Mouse (Mus musculus): ENCODE results near the gene Marf1. TPM values are rescaled to one million over a fixed set of nuclear protein-coding genes. Genes with fewer than 3 reads are reported as not detected.

The Marf1 gene
- 19.1 and 19.9 TPM in 2 replicates for polyA plus RNA-seq (2016; fragmentation: Nextera tagmentation; extraction: Ambion mirVana)

GRCm38 (mm10) chr16:14162988-14163416 is at the start of gene Marf1, which contains the start of gene Nde1:
Gene Marf1 (minus strand): TSS chr16:14163351.
Gene Nde1 (plus strand): TSS chr16:14163275.
- peaks cover 1% of the 10 kb centered on the region; the same call in 1 of the 2 replicates for H3K36me3 ChIP-seq
- no peaks in the 10 kb centered on the region for H3K9me3 ChIP-seq
- 1% methylated on average over 41 of the region's 43 CpGs for WGBS
- no peaks in the 10 kb centered on the region for H3K27me3 ChIP-seq
- H3K9ac ChIP-seq: peak within 1 kb of the TSS; percentile 87
- peak within 1 kb of the TSS; percentile 80 for H3K4me3 ChIP-seq
- H3K27ac ChIP-seq: peak within 1 kb of the TSS; percentile 93
- peak; percentile 94 for ATAC-seq (ENCODE audit: insufficient number of reproducible peaks, insufficient read depth, low FRiP score, low TSS enrichment)
- peak within 1 kb of the TSS; percentile 65 for H3K4me2 ChIP-seq (replicated peaks)
- peaks cover 30% of the 10 kb centered on the region for H3K4me1 ChIP-seq

DNA sequence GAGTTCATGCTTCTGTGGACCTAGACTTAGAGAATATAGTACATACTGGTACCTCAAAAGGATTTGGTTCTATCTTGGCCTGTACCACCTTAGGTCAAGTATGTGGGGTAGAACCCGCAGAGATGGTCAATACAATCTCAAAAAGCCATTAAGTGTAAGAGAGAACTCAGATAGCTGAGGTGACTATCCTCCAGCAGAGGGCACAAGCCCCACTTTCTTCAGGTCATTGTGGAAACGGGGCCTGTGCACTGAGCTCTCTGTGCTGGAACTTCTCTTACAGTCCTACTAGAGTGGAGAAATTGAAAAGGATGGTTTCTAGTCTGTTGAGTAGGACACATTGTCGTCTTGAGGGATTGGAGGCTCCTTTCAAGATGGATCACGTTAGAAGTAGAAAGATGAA is 35.6 kb upstream of the Marf1 start:
- H3K9ac ChIP-seq: no peak overlapping the region
- H3K4me1 ChIP-seq: no peaks in the 10 kb centered on the region
- no peaks in the 10 kb centered on the region for H3K9me3 ChIP-seq
- H3K4me2 ChIP-seq (replicated peaks): no peak overlapping the region
- WGBS: 83% methylated on average over 4 of the region's 4 CpGs
- ATAC-seq (ENCODE audit: insufficient number of reproducible peaks, insufficient read depth, low FRiP score, low TSS enrichment): no peak
- no peak overlapping the region for H3K27ac ChIP-seq
- H3K36me3 ChIP-seq: no peaks in the 10 kb centered on the region
- H3K27me3 ChIP-seq: no peaks in the 10 kb centered on the region
- no peak overlapping the region for H3K4me3 ChIP-seq

- Histone ChIP-seq H3K9me3 (no peaks in the 10 kb centered on the region), H3K27me3 (no peaks in the 10 kb centered on the region), H3K27ac (no peak overlapping the region), H3K4me2 (replicated peaks) (no peak overlapping the region), H3K9ac (no peak overlapping the region), H3K4me3 (no peak overlapping the region), H3K36me3 (peaks cover 25% of the 10 kb centered on the region), H3K4me1 (no peaks in the 10 kb centered on the region)
- no peak for ATAC-seq (ENCODE audit: insufficient number of reproducible peaks, insufficient read depth, low FRiP score, low TSS enrichment)
- 24% methylated on average over 1 of the region's 1 CpGs for WGBS
Observed at GRCm38 (mm10) chr16:14195427-14195826, 32.3 kb upstream of the Marf1 start.

DNA sequence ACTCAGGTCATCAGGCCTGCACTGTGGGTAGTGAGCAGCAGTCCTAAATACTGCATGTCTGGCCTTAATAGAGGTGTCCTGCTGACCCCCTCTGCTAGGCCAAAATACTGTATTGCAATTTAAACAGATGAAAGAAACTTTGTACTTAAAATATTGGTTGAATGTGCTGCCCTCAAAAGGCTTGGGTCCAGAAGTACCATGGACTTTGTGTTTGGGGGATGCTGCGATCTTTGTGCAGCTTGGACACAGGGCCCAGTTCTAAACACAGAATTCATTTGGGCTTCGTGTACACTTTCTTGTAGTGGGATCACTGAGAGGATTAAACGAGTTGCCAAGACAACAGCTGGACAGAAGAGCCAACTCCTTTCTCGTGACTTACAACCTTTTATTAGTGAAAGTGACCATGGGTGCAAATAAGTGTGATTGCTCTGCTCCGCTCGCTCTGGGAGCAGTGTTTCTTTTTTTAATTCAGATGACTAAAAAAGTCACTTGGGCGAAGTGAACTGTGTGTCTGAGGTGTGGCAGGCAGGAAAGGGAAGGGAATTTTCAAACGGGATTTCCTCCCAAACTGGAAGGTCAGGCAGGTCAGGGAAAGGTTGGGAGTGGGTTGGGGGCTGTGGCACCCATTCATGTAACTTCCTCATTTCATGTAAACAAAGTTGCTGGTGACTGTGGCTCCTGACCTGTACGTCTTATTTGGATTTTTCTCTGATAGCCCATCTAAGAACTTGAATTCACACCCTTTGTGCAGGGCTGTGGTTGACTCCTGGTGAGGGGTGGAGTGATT is 31.2 kb upstream of the Marf1 start:
- no peak overlapping the region for H3K4me3 ChIP-seq
- WGBS: 75% methylated on average over 9 of the region's 9 CpGs
- no peak overlapping the region for H3K27ac ChIP-seq
- ATAC-seq (ENCODE audit: insufficient number of reproducible peaks, insufficient read depth, low FRiP score, low TSS enrichment): no peak
- H3K27me3 ChIP-seq: no peaks in the 10 kb centered on the region
- peaks cover 36% of the 10 kb centered on the region for H3K36me3 ChIP-seq
- no peak overlapping the region for H3K9ac ChIP-seq
- H3K4me2 ChIP-seq (replicated peaks): no peak overlapping the region
- H3K4me1 ChIP-seq: no peaks in the 10 kb centered on the region
- H3K9me3 ChIP-seq: no peaks in the 10 kb centered on the region

GRCm38 (mm10) chr16:14185516-14185915 is 22.4 kb upstream of the Marf1 start:
- H3K36me3 ChIP-seq: peaks cover 96% of the 10 kb centered on the region
- no peak for ATAC-seq (ENCODE audit: insufficient number of reproducible peaks, insufficient read depth, low FRiP score, low TSS enrichment)
- 92% methylated on average over 5 of the region's 5 CpGs for WGBS

DNA sequence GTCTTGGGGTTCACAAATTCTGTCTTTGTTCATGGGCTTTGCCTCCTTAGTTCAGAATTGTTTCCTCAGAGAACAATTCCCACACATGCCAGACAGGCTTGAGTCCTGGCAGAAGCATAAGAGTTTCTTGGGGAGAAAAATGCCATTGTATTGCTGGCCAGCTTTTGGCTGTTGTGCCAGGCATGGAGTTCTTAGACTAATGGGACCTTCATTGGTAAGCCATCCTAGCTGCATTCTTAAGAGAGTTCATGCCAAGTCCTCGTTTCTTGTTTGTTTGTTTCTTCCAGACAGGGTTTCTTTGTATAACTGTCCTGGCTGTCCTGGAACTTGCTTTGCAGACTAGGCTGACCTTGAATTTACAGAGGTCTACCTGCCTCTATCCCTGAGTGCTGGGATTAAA is 20.7 kb upstream of the Marf1 start:
- Histone ChIP-seq H3K27ac (no peak overlapping the region), H3K27me3 (no peaks in the 10 kb centered on the region), H3K9me3 (no peaks in the 10 kb centered on the region), H3K9ac (no peak overlapping the region), H3K4me1 (no peaks in the 10 kb centered on the region), H3K36me3 (peaks cover 94% of the 10 kb centered on the region), H3K4me2 (replicated peaks) (no peak overlapping the region), H3K4me3 (no peak overlapping the region)
- no peak for ATAC-seq (ENCODE audit: insufficient number of reproducible peaks, insufficient read depth, low FRiP score, low TSS enrichment)
- WGBS: 79% methylated on average over 1 of the region's 1 CpGs

More at GRCm38 (mm10) chr16:14185516-14185915, 22.4 kb upstream of the Marf1 start:
- no peak overlapping the region for H3K4me2 ChIP-seq (replicated peaks)
- no peaks in the 10 kb centered on the region for H3K27me3 ChIP-seq
- H3K27ac ChIP-seq: no peak overlapping the region
- no peaks in the 10 kb centered on the region for H3K4me1 ChIP-seq
- no peak overlapping the region for H3K4me3 ChIP-seq
- no peaks in the 10 kb centered on the region for H3K9me3 ChIP-seq
- no peak overlapping the region for H3K9ac ChIP-seq

DNA sequence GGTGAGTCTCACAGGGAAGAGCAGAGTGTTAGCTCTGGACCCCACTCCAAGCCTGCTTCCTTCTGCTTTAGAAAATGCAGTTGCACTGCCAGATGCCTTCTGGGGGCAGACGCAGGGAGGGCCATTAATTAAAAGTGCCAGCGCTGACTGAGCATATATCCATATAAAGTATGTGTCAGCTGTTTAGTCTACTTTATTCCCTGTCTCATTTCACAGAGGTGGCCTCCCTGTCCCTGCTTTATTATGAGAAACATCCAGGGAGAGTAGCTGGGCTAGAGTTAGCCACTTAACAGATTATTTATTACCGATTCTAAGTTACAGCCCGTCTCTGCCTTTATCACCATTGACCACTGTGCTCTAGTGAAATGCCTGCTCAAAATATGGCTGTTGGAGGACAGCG is 19.2 kb upstream of the Marf1 start:
- Histone ChIP-seq H3K4me3 (no peak overlapping the region), H3K4me2 (replicated peaks) (no peak overlapping the region), H3K27ac (no peak overlapping the region), H3K27me3 (no peaks in the 10 kb centered on the region), H3K9me3 (no peaks in the 10 kb centered on the region), H3K36me3 (peaks cover 94% of the 10 kb centered on the region), H3K4me1 (no peaks in the 10 kb centered on the region), H3K9ac (no peak overlapping the region)
- no peak for ATAC-seq (ENCODE audit: insufficient number of reproducible peaks, insufficient read depth, low FRiP score, low TSS enrichment)
- 88% methylated on average over 5 of the region's 5 CpGs for WGBS

GRCm38 (mm10) chr16:14180163-14180733 is 17.1 kb upstream of the Marf1 start:
- Histone ChIP-seq H3K9ac (no peak overlapping the region), H3K27me3 (no peaks in the 10 kb centered on the region), H3K4me1 (no peaks in the 10 kb centered on the region), H3K9me3 (no peaks in the 10 kb centered on the region), H3K4me2 (replicated peaks) (no peak overlapping the region), H3K27ac (no peak overlapping the region), H3K4me3 (no peak overlapping the region), H3K36me3 (peaks cover 95% of the 10 kb centered on the region)
- ATAC-seq (ENCODE audit: insufficient number of reproducible peaks, insufficient read depth, low FRiP score, low TSS enrichment): no peak
- WGBS: 83% methylated on average over 6 of the region's 6 CpGs

- H3K9ac ChIP-seq: no peak overlapping the region
- no peaks in the 10 kb centered on the region for H3K4me1 ChIP-seq
- ATAC-seq (ENCODE audit: insufficient number of reproducible peaks, insufficient read depth, low FRiP score, low TSS enrichment): no peak
- H3K4me2 ChIP-seq (replicated peaks): no peak overlapping the region
- WGBS: 69% methylated on average over 3 of the region's 3 CpGs
- no peaks in the 10 kb centered on the region for H3K9me3 ChIP-seq
- H3K36me3 ChIP-seq: peaks cover 95% of the 10 kb centered on the region
- no peak overlapping the region for H3K27ac ChIP-seq
- no peak overlapping the region for H3K4me3 ChIP-seq
- H3K27me3 ChIP-seq: no peaks in the 10 kb centered on the region
Observed at GRCm38 (mm10) chr16:14178041-14178440, 14.9 kb upstream of the Marf1 start.

GRCm38 (mm10) chr16:14169706-14170105 is 6.6 kb upstream of the Marf1 start:
- H3K27ac ChIP-seq: no peak overlapping the region
- peaks cover 15% of the 10 kb centered on the region for H3K4me1 ChIP-seq
- ATAC-seq (ENCODE audit: insufficient number of reproducible peaks, insufficient read depth, low FRiP score, low TSS enrichment): no peak
- 97% methylated on average over 1 of the region's 1 CpGs for WGBS
- no peaks in the 10 kb centered on the region for H3K27me3 ChIP-seq
- no peak overlapping the region for H3K4me2 ChIP-seq (replicated peaks)
- H3K9ac ChIP-seq: no peak overlapping the region
- H3K4me3 ChIP-seq: no peak overlapping the region
- peaks cover 61% of the 10 kb centered on the region for H3K36me3 ChIP-seq
- H3K9me3 ChIP-seq: no peaks in the 10 kb centered on the region

- WGBS: 84% methylated on average over 4 of the region's 4 CpGs
- H3K9me3 ChIP-seq: no peaks in the 10 kb centered on the region
- H3K27me3 ChIP-seq: no peaks in the 10 kb centered on the region
- no peak overlapping the region for H3K4me3 ChIP-seq
- no peak overlapping the region for H3K27ac ChIP-seq
- peaks cover 25% of the 10 kb centered on the region for H3K4me1 ChIP-seq
- ATAC-seq (ENCODE audit: insufficient number of reproducible peaks, insufficient read depth, low FRiP score, low TSS enrichment): no peak
- H3K9ac ChIP-seq: no peak overlapping the region; the same call in 1 of the 2 replicates
- no peak overlapping the region for H3K4me2 ChIP-seq (replicated peaks)
- H3K36me3 ChIP-seq: peaks cover 34% of the 10 kb centered on the region
Observed at GRCm38 (mm10) chr16:14166490-14166889, 3.3 kb upstream of the Marf1 start.

DNA sequence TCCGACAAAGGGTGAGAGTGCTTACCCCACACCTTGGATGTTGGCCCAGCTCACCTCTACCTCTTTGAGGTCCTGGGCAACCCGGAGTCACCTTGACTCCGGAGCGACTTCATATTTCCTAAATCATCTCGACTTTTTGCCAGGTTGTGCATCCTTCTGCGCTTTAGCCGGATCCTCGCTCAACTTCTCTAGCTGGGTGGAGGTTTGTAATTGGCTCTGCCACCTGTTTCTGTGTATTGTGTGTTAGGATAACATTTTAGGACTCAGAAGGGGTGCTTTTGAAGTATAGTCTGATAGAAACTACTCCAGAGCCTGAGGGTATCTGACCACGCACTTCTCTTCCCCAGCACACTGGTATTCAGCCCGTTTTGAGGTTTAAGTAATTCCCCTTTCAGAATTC is 580 bp upstream of the Marf1 start:
- H3K4me2 ChIP-seq (replicated peaks): peak overlapping the region; percentile 65
- H3K27ac ChIP-seq: peak overlapping the region; percentile 93
- H3K36me3 ChIP-seq: peaks cover 9% of the 10 kb centered on the region; the same call in 1 of the 2 replicates
- 2% methylated on average over 10 of the region's 10 CpGs for WGBS
- H3K4me1 ChIP-seq: peaks cover 25% of the 10 kb centered on the region
- no peaks in the 10 kb centered on the region for H3K9me3 ChIP-seq
- peak overlapping the region; percentile 80 for H3K4me3 ChIP-seq
- no peak for ATAC-seq (ENCODE audit: insufficient number of reproducible peaks, insufficient read depth, low FRiP score, low TSS enrichment)
- H3K27me3 ChIP-seq: no peaks in the 10 kb centered on the region
- H3K9ac ChIP-seq: peak overlapping the region; percentile 87

All from embryonic facial prominence, embryonic 12.5 days (tissue).